Mouse (Mus musculus) MEL (cell line): ENCODE data around the gene Acot7. TPM values are rescaled to one million over a fixed set of nuclear protein-coding genes. Genes with fewer than 3 reads are reported as not detected.

Experiments
- DNase-seq: peaks from one replicate; pipeline ENCODE4 v3.0.0; 2011; ENCODE audit warnings: low read depth, low spot score
- H3K27ac ChIP-seq: 2 replicates; pipeline ENCODE4 v1.5.1; 2012; ENCODE audit warnings: low read depth, mild to moderate bottlenecking, control low read depth, low read length, moderate library complexity; ENCODE audit not compliant: control insufficient read depth
- H3K27me3 ChIP-seq, 2 experiments: fragments of 150-350 bp in 1 of 2; sonication (generic) in 1 of 2; 2 replicates each; pipeline ENCODE4 v1.6.1; 2012; ENCODE audit warnings: low read length in 2 of 2, mild to moderate bottlenecking in 2 of 2, improper control_type of control experiment in 1 of 2, moderate library complexity in 1 of 2; ENCODE audit not compliant: insufficient read depth in 2 of 2, control insufficient read depth in 1 of 2
- H3K36me3 ChIP-seq, 2 experiments: 2 replicates each; pipeline ENCODE4 v1.6.1; 2012 to 2014; ENCODE audit warnings: low read length in 2 of 2, improper control_type of control experiment in 1 of 2, inconsistent platforms in 1 of 2, mild to moderate bottlenecking in 1 of 2; ENCODE audit not compliant: insufficient read depth in 2 of 2, control insufficient read depth in 1 of 2
- H3K4me1 ChIP-seq, 2 experiments: fragments of 150-350 bp in 1 of 2; sonication (generic) in 1 of 2; 2 replicates each; pipeline ENCODE4 v1.6.1; 2012; ENCODE audit warnings: low read length in 2 of 2, improper control_type of control experiment in 1 of 2, mild to moderate bottlenecking in 1 of 2; ENCODE audit not compliant: insufficient read depth in 2 of 2, control insufficient read depth in 1 of 2
- H3K4me3 ChIP-seq, 2 experiments: fragments of 150-350 bp in 1 of 2; sonication (generic) in 1 of 2; 2 replicates each; pipeline ENCODE4 v1.5.1; 2012; ENCODE audit warnings: low read depth in 2 of 2, low read length in 2 of 2, mild to moderate bottlenecking in 2 of 2, moderate library complexity in 2 of 2, control low read depth in 1 of 2, improper control_type of control experiment in 1 of 2; ENCODE audit not compliant: control insufficient read depth in 1 of 2, insufficient read depth in 1 of 2
- H3K79me2 ChIP-seq: 2 replicates; pipeline ENCODE4 v1.6.1; 2012; ENCODE audit warnings: mild to moderate bottlenecking, low read length, moderate library complexity; ENCODE audit not compliant: control insufficient read depth, poor library complexity, insufficient read depth
- H3K9ac ChIP-seq: 2 replicates; pipeline ENCODE4 v1.6.1; 2012; ENCODE audit warnings: low read depth, mild to moderate bottlenecking, control low read depth, low read length, moderate library complexity; ENCODE audit not compliant: control insufficient read depth, poor library complexity, severe bottlenecking
- H3K9me3 ChIP-seq: fragments of 150-350 bp; sonication (generic); replicated peaks from 2 replicates; pipeline ENCODE4 v1.6.1; 2012; ENCODE audit warnings: mild to moderate bottlenecking, low read length, improper control_type of control experiment, moderate library complexity; ENCODE audit not compliant: insufficient read depth
- BHLHE40 ChIP-seq: IDR thresholded peaks from 2 replicates; pipeline ENCODE4 v1.6.1; 2012; ENCODE audit warnings: low read depth, mild to moderate bottlenecking, inconsistent platforms, low read length, improper control_type of control experiment, borderline replicate concordance
- CTCF ChIP-seq, 3 experiments: IDR thresholded peaks in 2 of 3; conservative IDR thresholded peaks in 1 of 3; 2 replicates each; pipeline ENCODE4 v1.5.1; 2011 to 2012; ENCODE audit warnings: low read length in 3 of 3, low read depth in 2 of 3, mild to moderate bottlenecking in 2 of 3, improper control_type of control experiment in 1 of 3, inconsistent platforms in 1 of 3, mixed read lengths in 1 of 3, moderate library complexity in 1 of 3; ENCODE audit not compliant: control insufficient read depth in 1 of 3, insufficient read depth in 1 of 3, poor library complexity in 1 of 3, severe bottlenecking in 1 of 3
- E2F4 ChIP-seq: IDR thresholded peaks from 2 replicates; pipeline ENCODE4 v1.6.1; 2011; ENCODE audit warnings: low read depth, low read length, improper control_type of control experiment, borderline replicate concordance
- GABPA ChIP-seq: IDR thresholded peaks from 2 replicates; pipeline ENCODE4 v1.6.1; 2012; ENCODE audit warnings: low read depth, mild to moderate bottlenecking, inconsistent platforms, low read length, improper control_type of control experiment, moderate library complexity
- HCFC1 ChIP-seq: IDR thresholded peaks from 2 replicates; pipeline ENCODE4 v1.6.1; 2012; ENCODE audit warnings: low read depth, mild to moderate bottlenecking, inconsistent platforms, low read length, improper control_type of control experiment, moderate library complexity
- JUND ChIP-seq: IDR thresholded peaks from 2 replicates; pipeline ENCODE4 v1.6.1; 2011; ENCODE audit warnings: low read depth, mild to moderate bottlenecking, improper control_type of control experiment, low read length
- KAT2A ChIP-seq: conservative IDR thresholded peaks from 2 replicates; pipeline ENCODE4 v1.6.1; 2012; ENCODE audit warnings: low read depth, low read length, improper control_type of control experiment, inconsistent platforms
- MAZ ChIP-seq: IDR thresholded peaks from 2 replicates; pipeline ENCODE4 v1.6.1; 2012; ENCODE audit warnings: low read depth, mild to moderate bottlenecking, inconsistent platforms, low read length, improper control_type of control experiment
- MXI1 ChIP-seq: IDR thresholded peaks from 2 replicates; pipeline ENCODE4 v1.6.1; 2011; ENCODE audit warnings: mild to moderate bottlenecking, low read depth, low read length, improper control_type of control experiment
- MYB ChIP-seq: IDR thresholded peaks from 2 replicates; pipeline ENCODE4 v1.6.1; 2011; ENCODE audit warnings: mild to moderate bottlenecking, low read depth, low read length, improper control_type of control experiment
- NRF1 ChIP-seq: IDR thresholded peaks from 2 replicates; pipeline ENCODE4 v1.6.1; 2014; ENCODE audit warnings: low read depth, mild to moderate bottlenecking, inconsistent platforms, low read length, improper control_type of control experiment, moderate library complexity; ENCODE audit not compliant: poor library complexity, insufficient read depth, severe bottlenecking
- RAD21 ChIP-seq: IDR thresholded peaks from 2 replicates; pipeline ENCODE4 v1.6.1; 2011; ENCODE audit warnings: mild to moderate bottlenecking, low read depth, low read length, improper control_type of control experiment
- RCOR1 ChIP-seq: IDR thresholded peaks from 2 replicates; pipeline ENCODE4 v1.6.1; 2012; ENCODE audit warnings: low read depth, mild to moderate bottlenecking, inconsistent platforms, low read length, improper control_type of control experiment
- SIN3A ChIP-seq: IDR thresholded peaks from 2 replicates; pipeline ENCODE4 v1.6.1; 2012; ENCODE audit warnings: low read length, improper control_type of control experiment, inconsistent platforms
- SMC3 ChIP-seq: IDR thresholded peaks from 2 replicates; pipeline ENCODE4 v1.6.1; 2011; ENCODE audit warnings: low read depth, low read length, improper control_type of control experiment
- TBP ChIP-seq: IDR thresholded peaks from 2 replicates; pipeline ENCODE4 v1.8.0; 2011; ENCODE audit warnings: low read depth, low read length, improper control_type of control experiment
- UBTF ChIP-seq: IDR thresholded peaks from 2 replicates; pipeline ENCODE4 v1.6.1; 2012; ENCODE audit warnings: low read depth, mild to moderate bottlenecking, inconsistent platforms, low read length, improper control_type of control experiment, moderate library complexity, borderline replicate concordance; ENCODE audit not compliant: insufficient read depth
- ZKSCAN1 ChIP-seq: IDR thresholded peaks from 2 replicates; pipeline ENCODE4 v1.6.1; 2012; ENCODE audit warnings: low read depth, mild to moderate bottlenecking, inconsistent platforms, low read length, improper control_type of control experiment, moderate library complexity
- ZNF384 ChIP-seq: IDR thresholded peaks from 2 replicates; pipeline ENCODE4 v1.6.1; 2012; ENCODE audit warnings: low read depth, mild to moderate bottlenecking, inconsistent platforms, low read length, improper control_type of control experiment
- polyA plus RNA-seq, 2 experiments: library from polyadenylated mRNA; stranded (reverse) in 1 of 2; unstranded in 1 of 2; fragments of >175 nt in 1 of 2; fragments of >200 nt in 1 of 2; gene quantifications; 2 replicates each; pipeline versions ENCODE4 v1.2.1 to v1.2.4; 2012; ENCODE audit warnings: low replicate concordance in 2 of 2, low read depth in 1 of 2; ENCODE audit not compliant: insufficient read length in 2 of 2, insufficient read depth in 1 of 2, missing spikeins in 1 of 2
- total RNA-seq: library from RNA; depleted of rRNA; stranded (reverse); fragments of 300-350 nt; gene quantifications from 2 replicates; pipeline ENCODE4 v1.2.3, GENCODE M21; 2012

Acot7 gene
- total and polyA plus RNA-seq, 3 experiments: 92.7 to 127 TPM; not detected in 1

- TF ChIP-seq SMC3: peak; percentile 31
- TF ChIP-seq CTCF (IDR thresholded peaks at IDR 0.05 in 2 of 3, conservative IDR thresholded peaks at IDR 0.05 in 1 of 3; ENCODE audit: control insufficient read depth in 1 of 3, insufficient read depth in 1 of 3, low read depth in 2 of 3, low read length in 3 of 3, poor library complexity in 1 of 3, severe bottlenecking in 1 of 3): peak in 2 of 3 experiments; percentile 10 to 29; a peak in 1 of 6 replicates
- TF ChIP-seq RAD21: no peak; the same call in 1 of the 2 replicates
- no peak for TF ChIP-seq JUND
- no peak for DNase-seq
- H3K79me2 ChIP-seq: no peaks in the 10 kb centered on the region
- H3K9ac ChIP-seq: no peak overlapping the region
- no peaks in the 10 kb centered on the region for H3K4me1 ChIP-seq
- H3K4me3 ChIP-seq: no peak overlapping the region
- H3K9me3 ChIP-seq: no peaks in the 10 kb centered on the region
- H3K27ac ChIP-seq: no peak overlapping the region
- no peaks in the 10 kb centered on the region for H3K36me3 ChIP-seq
- no peaks in the 10 kb centered on the region for H3K27me3 ChIP-seq
These were observed 100.0 kb downstream of the Acot7 start for GRCm38 (mm10) chr4:152277916-152278315.

- Histone ChIP-seq H3K27ac (no peak overlapping the region), H3K4me3 (no peak overlapping the region), H3K9me3 (no peaks in the 10 kb centered on the region)
- DNase-seq: no peak
- TF ChIP-seq NRF1 (no peak), ZKSCAN1 (no peak), ZNF384 (no peak)
- TF ChIP-seq, all 39 proteins: peak for 0
- Histone ChIP-seq H3K9ac (no peak overlapping the region), H3K79me2 (no peaks in the 10 kb centered on the region), H3K27me3 (no peaks in the 10 kb centered on the region), H3K4me1 (no peaks in the 10 kb centered on the region), H3K36me3 (no peaks in the 10 kb centered on the region)
These were observed 101.1 kb downstream of the Acot7 start for GRCm38 (mm10) chr4:152278986-152279385.

GRCm38 (mm10) chr4:152281601-152282000 lies 103.7 kb downstream of the Acot7 start:
- no peak overlapping the region for H3K9ac ChIP-seq
- H3K9me3 ChIP-seq: no peaks in the 10 kb centered on the region
- H3K36me3 ChIP-seq: no peaks in the 10 kb centered on the region
- no peak overlapping the region for H3K4me3 ChIP-seq
- H3K79me2 ChIP-seq: no peaks in the 10 kb centered on the region
- no peak overlapping the region for H3K27ac ChIP-seq
- no peak for TF ChIP-seq KAT2A
- no peak for TF ChIP-seq E2F4
- TF ChIP-seq CTCF (IDR thresholded peaks at IDR 0.05 in 2 of 3, conservative IDR thresholded peaks at IDR 0.05 in 1 of 3; ENCODE audit: control insufficient read depth in 1 of 3, insufficient read depth in 1 of 3, low read depth in 2 of 3, low read length in 3 of 3, poor library complexity in 1 of 3, severe bottlenecking in 1 of 3): no peak
- no peak for TF ChIP-seq MXI1
- TF ChIP-seq ZKSCAN1: no peak
- no peak for TF ChIP-seq UBTF
- no peak for TF ChIP-seq MAZ
- TF ChIP-seq TBP: no peak
- no peak for TF ChIP-seq GABPA
- TF ChIP-seq MYB: no peak
- TF ChIP-seq BHLHE40: no peak
- TF ChIP-seq SIN3A: no peak
- TF ChIP-seq SMC3: no peak
- no peak for TF ChIP-seq RCOR1
- TF ChIP-seq HCFC1: no peak
- H3K4me1 ChIP-seq: no peaks in the 10 kb centered on the region
- no peak for DNase-seq
- no peaks in the 10 kb centered on the region for H3K27me3 ChIP-seq
